Mouse (Mus musculus) spleen, adult 2 months (tissue): Measurements from ENCODE around the gene Hlcs. TPM values are rescaled to one million over a fixed set of nuclear protein-coding genes. Genes with fewer than 3 reads are reported as not detected.

Source experiments
- DNase-seq, 2 experiments: peaks; one replicate each; pipeline versions ENCODE4 v3.0.0 to v3.0.0-alpha.2; 2012 to 2021; ENCODE audit warnings: low spot score in 2 of 2, low read depth in 1 of 2
- H3K27ac ChIP-seq: fragments of 200-500 bp; 2 replicates; pipeline ENCODE4 v1.5.1; 2012; ENCODE audit warnings: low read length, inconsistent platforms; ENCODE audit not compliant: insufficient read depth
- H3K27me3 ChIP-seq: fragments of 200-500 bp; 2 replicates; pipeline ENCODE4 v1.6.1; 2012; ENCODE audit warnings: mild to moderate bottlenecking, moderate library complexity, low read length, inconsistent platforms; ENCODE audit not compliant: control insufficient read depth, insufficient read depth
- H3K36me3 ChIP-seq: fragments of 200-500 bp; 2 replicates; pipeline ENCODE4 v1.6.1; 2012; ENCODE audit warnings: mild to moderate bottlenecking, low read length, inconsistent platforms; ENCODE audit not compliant: control insufficient read depth, insufficient read depth
- H3K4me1 ChIP-seq: fragments of 200-500 bp; 2 replicates; pipeline ENCODE4 v1.6.1; 2011; ENCODE audit warnings: inconsistent platforms; ENCODE audit not compliant: control insufficient read depth, insufficient read depth, insufficient read length
- H3K4me3 ChIP-seq: fragments of 200-500 bp; 2 replicates; pipeline ENCODE4 v1.5.1; 2011; ENCODE audit warnings: mild to moderate bottlenecking, inconsistent platforms; ENCODE audit not compliant: insufficient read depth, insufficient read length; ENCODE audit errors: extremely low read depth
- CTCF ChIP-seq: fragments of 200-500 bp; IDR thresholded peaks from 2 replicates; pipeline ENCODE4 v1.5.1; 2011; ENCODE audit warnings: mild to moderate bottlenecking, inconsistent platforms; ENCODE audit not compliant: insufficient read depth, insufficient read length, insufficient replicate concordance; ENCODE audit errors: extremely low read depth
- POLR2A ChIP-seq: fragments of 200-500 bp; IDR thresholded peaks from 2 replicates; pipeline ENCODE4 v1.6.1; 2011; ENCODE audit warnings: low read depth, low read length, inconsistent platforms
- WGBS: fragments of 180-500 bp; shearing (Covaris S2); methylation state at CpG from one replicate; pipeline ENCODE4 v1.1.7; 2018; 5-methylcytosine and 5-hydroxymethylcytosine counted together
- polyA plus RNA-seq: library from polyadenylated mRNA; depleted of rRNA; stranded (reverse); fragments of >200 nt; gene quantifications from 2 replicates; pipeline ENCODE4 v1.2.3, GENCODE M21; 2012

Gene Hlcs
- polyA plus RNA-seq, 1 experiment, result 9.7 TPM

GRCm38 (mm10) chr16:94209626-94210025, 103.7 kb downstream of the Hlcs start:
- Histone ChIP-seq H3K4me3 (no peak overlapping the region), H3K27ac (no peak overlapping the region), H3K36me3 (peaks cover 3% of the 10 kb centered on the region; the same call in 1 of the 2 replicates), H3K4me1 (no peaks in the 10 kb centered on the region), H3K27me3 (no peaks in the 10 kb centered on the region)
- no peak for TF ChIP-seq CTCF
- TF ChIP-seq POLR2A, result no peak
- WGBS, result 73% methylated on average over 3 of the region's 3 CpGs
- no peak for DNase-seq

GRCm38 (mm10) chr16:94208826-94209225, 104.5 kb downstream of the Hlcs start:
- Histone ChIP-seq H3K4me3 (no peak overlapping the region), H3K27me3 (no peaks in the 10 kb centered on the region), H3K4me1 (no peaks in the 10 kb centered on the region), H3K27ac (no peak overlapping the region), H3K36me3 (peaks cover 3% of the 10 kb centered on the region; the same call in 1 of the 2 replicates)
- no peak for TF ChIP-seq CTCF
- 92% methylated on average over 10 of the region's 10 CpGs for WGBS
- no peak for DNase-seq

GRCm38 (mm10) chr16:94208152-94208551, 105.2 kb downstream of the Hlcs start:
- 91% methylated on average over 6 of the region's 6 CpGs for WGBS
- no peak overlapping the region for H3K4me3 ChIP-seq
- DNase-seq, result no peak
- H3K36me3 ChIP-seq, result peaks cover 3% of the 10 kb centered on the region; the same call in 1 of the 2 replicates
- no peak for TF ChIP-seq CTCF
- TF ChIP-seq POLR2A, result no peak
- no peaks in the 10 kb centered on the region for H3K4me1 ChIP-seq
- no peak overlapping the region for H3K27ac ChIP-seq
- no peaks in the 10 kb centered on the region for H3K27me3 ChIP-seq

- H3K4me3 ChIP-seq, result no peak overlapping the region
- no peak for TF ChIP-seq CTCF
- TF ChIP-seq POLR2A, result no peak
- H3K27me3 ChIP-seq, result no peaks in the 10 kb centered on the region
- H3K4me1 ChIP-seq, result no peaks in the 10 kb centered on the region
- peaks cover 1% of the 10 kb centered on the region; the same call in 1 of the 2 replicates for H3K36me3 ChIP-seq
- no peak for DNase-seq
- no peak overlapping the region for H3K27ac ChIP-seq
- 79% methylated on average over 26 of the region's 26 CpGs for WGBS
These were observed 107.6 kb downstream of the Hlcs start for GRCm38 (mm10) chr16:94205528-94206484.

GRCm38 (mm10) chr16:94201387-94201786, 112.0 kb downstream of the Hlcs start:
- H3K27ac ChIP-seq, result no peak overlapping the region
- H3K27me3 ChIP-seq, result no peaks in the 10 kb centered on the region
- no peak for TF ChIP-seq CTCF
- TF ChIP-seq POLR2A, result no peak
- no peak for DNase-seq
- H3K4me3 ChIP-seq, result no peak overlapping the region
- WGBS, result 80% methylated on average over 5 of the region's 5 CpGs
- H3K4me1 ChIP-seq, result no peaks in the 10 kb centered on the region
- H3K36me3 ChIP-seq, result no peaks in the 10 kb centered on the region

GRCm38 (mm10) chr16:94195913-94196312, 117.5 kb downstream of the Hlcs start:
- no peak overlapping the region for H3K27ac ChIP-seq
- peaks cover 1% of the 10 kb centered on the region; the same call in 1 of the 2 replicates for H3K36me3 ChIP-seq
- no peaks in the 10 kb centered on the region for H3K27me3 ChIP-seq
- no peaks in the 10 kb centered on the region for H3K4me1 ChIP-seq
- WGBS, result 77% methylated on average over 5 of the region's 5 CpGs
- no peak overlapping the region for H3K4me3 ChIP-seq
- TF ChIP-seq CTCF (no peak), POLR2A (no peak)
- DNase-seq, result no peak
